Mouse (Mus musculus) liver, embryonic 11.5 days (tissue): ENCODE results near the gene Tm9sf2. TPM values are rescaled to one million over a fixed set of nuclear protein-coding genes. Genes with fewer than 3 reads are reported as not detected.

ENCODE experiments used
- ATAC-seq: fragments of 200-750 bp; cut with Nextera tagmentation; replicated peaks from 2 replicates; pipeline ENCODE4 v1.8.0; 2017; ENCODE audit warnings: moderate number of reproducible peaks, mild to moderate bottlenecking, moderate TSS enrichment, moderate library complexity; ENCODE audit not compliant: low FRiP score
- DNase-seq: peaks from one replicate; pipeline ENCODE4 v3.0.0-alpha.2; 2017; ENCODE audit warnings: low spot score
- H3K27ac ChIP-seq: fragments of 300-500 bp; sonication (generic); 2 replicates; pipeline ENCODE4 v1.5.1; 2014; ENCODE audit warnings: mild to moderate bottlenecking, low read depth, low read length, control low read depth
- H3K27me3 ChIP-seq: fragments of 300-500 bp; sonication (generic); replicated peaks from 2 replicates; pipeline ENCODE4 v1.6.1; 2014; ENCODE audit warnings: low read length, mixed read lengths; ENCODE audit not compliant: control insufficient read depth, insufficient read depth
- H3K36me3 ChIP-seq: fragments of 300-500 bp; sonication (generic); 2 replicates; pipeline ENCODE4 v1.6.1; 2014; ENCODE audit warnings: mild to moderate bottlenecking, low read length, moderate library complexity, mixed read lengths; ENCODE audit not compliant: control insufficient read depth, insufficient read depth
- H3K4me1 ChIP-seq: fragments of 300-500 bp; sonication (generic); replicated peaks from 2 replicates; pipeline ENCODE4 v1.6.1; 2014; ENCODE audit warnings: low read length, mixed read lengths; ENCODE audit not compliant: control insufficient read depth, insufficient read depth
- H3K4me2 ChIP-seq: fragments of 300-500 bp; sonication (generic); 2 replicates; pipeline ENCODE4 v1.6.1; 2014; ENCODE audit warnings: mild to moderate bottlenecking, control low read depth, moderate library complexity
- H3K4me3 ChIP-seq: fragments of 300-500 bp; sonication (generic); 2 replicates; pipeline ENCODE4 v1.5.1; 2014; ENCODE audit warnings: low read depth, low read length, control low read depth
- H3K9ac ChIP-seq: fragments of 300-500 bp; sonication (generic); 2 replicates; pipeline ENCODE4 v1.6.1; 2014; ENCODE audit warnings: low read depth, low read length, control low read depth
- H3K9me3 ChIP-seq: fragments of 300-500 bp; sonication (generic); 2 replicates; pipeline ENCODE4 v1.6.1; 2016; ENCODE audit warnings: low read length, inconsistent platforms, mixed read lengths; ENCODE audit not compliant: control insufficient read depth
- WGBS: fragments of 180-500 bp; shearing (Covaris S2); extraction: QIAGEN DNeasy Blood & Tissue Kit; methylation state at CpG from one replicate; pipeline ENCODE4 v1.1.7; 2014; 5-methylcytosine and 5-hydroxymethylcytosine counted together
- polyA plus RNA-seq: library from polyadenylated mRNA; unstranded; fragments of >200 nt; fragmentation: Nextera tagmentation; extraction: Ambion mirVana; gene quantifications from 2 replicates; pipeline ENCODE4 v1.2.1, GENCODE M21; 2014

The Tm9sf2 gene
- polyA plus RNA-seq, 1 experiment from 2014 or later, result 120 TPM

DNA sequence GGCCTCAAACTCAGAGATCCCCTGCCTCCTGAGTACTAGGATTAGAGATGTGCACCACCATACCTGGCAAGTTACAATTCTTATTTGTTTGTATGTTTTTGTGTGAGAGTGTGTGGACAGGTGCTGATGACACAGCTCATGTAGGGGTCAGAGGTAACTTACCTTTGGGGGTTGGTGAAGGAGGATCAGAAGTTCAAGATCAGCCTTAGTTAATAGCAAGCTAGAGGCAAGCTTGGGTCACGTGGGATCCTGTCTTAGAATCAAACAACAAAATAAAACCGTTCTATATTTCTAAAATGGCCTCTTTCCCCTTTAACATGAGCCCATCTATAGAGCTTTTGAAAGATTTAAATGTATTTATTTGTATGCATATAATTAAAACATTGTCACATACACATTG, 83.7 kb downstream of the Tm9sf2 start:
- H3K4me1 ChIP-seq, result no peaks in the 10 kb centered on the region
- ATAC-seq, result no peak
- 28% methylated on average over 2 of the region's 2 CpGs for WGBS

GRCm38 (mm10) chr14:122190941-122191510, 84.2 kb downstream of the Tm9sf2 start:
- no peak overlapping the region for H3K27ac ChIP-seq
- H3K4me3 ChIP-seq, result no peak overlapping the region
- DNase-seq (no peak), ATAC-seq (peak; percentile 45)
- WGBS, result 13% methylated on average over 7 of the region's 7 CpGs
- H3K9me3 ChIP-seq, result no peaks in the 10 kb centered on the region
- H3K27me3 ChIP-seq, result no peaks in the 10 kb centered on the region
- no peaks in the 10 kb centered on the region for H3K36me3 ChIP-seq
- H3K4me2 ChIP-seq, result no peak overlapping the region
- H3K4me1 ChIP-seq, result no peaks in the 10 kb centered on the region
- no peak overlapping the region for H3K9ac ChIP-seq

More for the DNA sequence above, 83.7 kb downstream of the Tm9sf2 start:
- H3K4me2 ChIP-seq, result no peak overlapping the region
- H3K27ac ChIP-seq, result no peak overlapping the region
- H3K36me3 ChIP-seq, result no peaks in the 10 kb centered on the region
- no peaks in the 10 kb centered on the region for H3K27me3 ChIP-seq
- no peak overlapping the region for H3K4me3 ChIP-seq
- DNase-seq, result no peak
- no peak overlapping the region for H3K9ac ChIP-seq
- no peaks in the 10 kb centered on the region for H3K9me3 ChIP-seq

GRCm38 (mm10) chr14:122194630-122195029, 87.8 kb downstream of the Tm9sf2 start:
- Histone ChIP-seq H3K9me3 (peaks cover 2% of the 10 kb centered on the region; the same call in 1 of the 2 replicates), H3K4me1 (no peaks in the 10 kb centered on the region), H3K9ac (no peak overlapping the region), H3K27me3 (no peaks in the 10 kb centered on the region), H3K27ac (no peak overlapping the region), H3K4me2 (no peak overlapping the region), H3K4me3 (no peak overlapping the region), H3K36me3 (no peaks in the 10 kb centered on the region)
- DNase-seq (no peak), ATAC-seq (no peak)
- 94% methylated on average over 8 of the region's 8 CpGs for WGBS

DNA sequence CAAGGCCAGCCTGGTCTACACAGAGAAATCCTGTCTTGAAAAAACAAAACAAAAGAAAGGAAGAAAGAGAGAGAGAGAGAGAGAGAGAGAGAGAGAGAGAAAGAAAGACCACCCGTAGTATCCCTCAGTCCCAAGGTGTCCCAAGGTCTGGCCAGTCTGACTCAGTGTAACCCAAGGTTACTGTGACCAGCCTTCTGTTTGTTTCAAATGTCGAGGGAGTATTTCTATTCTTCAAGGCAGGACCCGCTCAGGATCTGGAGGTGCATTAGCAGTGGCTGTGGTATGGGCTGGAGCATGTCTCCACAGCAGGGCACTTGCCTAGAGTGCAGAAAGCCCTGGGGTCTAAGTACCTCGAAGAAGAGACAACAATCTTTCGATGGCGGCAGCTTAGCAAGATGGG, 90.0 kb downstream of the Tm9sf2 start:
- DNase-seq, result no peak
- H3K4me2 ChIP-seq, result no peak overlapping the region
- no peaks in the 10 kb centered on the region for H3K4me1 ChIP-seq
- no peak overlapping the region for H3K27ac ChIP-seq
- H3K9me3 ChIP-seq, result peaks cover 2% of the 10 kb centered on the region; the same call in 1 of the 2 replicates
- H3K27me3 ChIP-seq, result no peaks in the 10 kb centered on the region
- ATAC-seq, result no peak
- 76% methylated on average over 6 of the region's 6 CpGs for WGBS
- H3K9ac ChIP-seq, result no peak overlapping the region
- no peak overlapping the region for H3K4me3 ChIP-seq
- H3K36me3 ChIP-seq, result no peaks in the 10 kb centered on the region

DNA sequence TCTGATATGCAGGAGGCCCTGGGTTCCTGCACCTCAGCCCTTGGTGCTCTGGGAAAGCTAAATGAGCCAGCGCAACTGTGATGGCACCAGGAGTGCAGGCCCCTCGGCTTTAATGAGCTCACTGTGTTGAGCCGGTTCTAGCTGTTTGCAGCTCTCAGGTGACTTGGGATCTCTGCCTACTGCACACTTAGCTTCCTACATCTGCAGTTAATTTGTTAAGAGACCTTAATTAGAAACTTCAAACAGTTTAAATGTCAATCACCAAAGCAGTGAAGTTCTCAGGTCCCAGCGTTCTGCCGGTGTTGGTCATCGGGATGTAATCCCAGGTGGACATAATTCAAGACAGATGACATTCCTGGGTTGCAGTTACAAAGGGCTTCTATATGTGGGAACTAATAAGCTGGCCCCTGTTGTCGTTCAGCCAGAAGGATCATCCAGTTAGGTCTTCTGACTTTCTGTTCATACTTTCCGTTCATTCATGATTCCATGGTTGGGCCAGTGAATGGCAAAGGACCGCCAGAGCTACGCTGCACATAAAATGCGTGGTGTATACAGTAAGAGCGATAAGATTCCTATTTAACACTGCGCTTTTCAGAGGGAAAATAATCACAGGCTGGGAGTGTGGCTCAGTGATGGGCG, 93.5 kb downstream of the Tm9sf2 start:
- H3K4me2 ChIP-seq, result no peak overlapping the region
- H3K9ac ChIP-seq, result no peak overlapping the region
- no peak overlapping the region for H3K4me3 ChIP-seq
- no peaks in the 10 kb centered on the region for H3K4me1 ChIP-seq
- ATAC-seq (no peak), DNase-seq (no peak)
- no peaks in the 10 kb centered on the region for H3K36me3 ChIP-seq
- H3K27me3 ChIP-seq, result no peaks in the 10 kb centered on the region
- peaks cover 2% of the 10 kb centered on the region; the same call in 1 of the 2 replicates for H3K9me3 ChIP-seq
- H3K27ac ChIP-seq, result no peak overlapping the region
- 72% methylated on average over 14 of the region's 14 CpGs for WGBS

- Histone ChIP-seq H3K27ac (no peak overlapping the region), H3K4me3 (no peak overlapping the region), H3K9ac (no peak overlapping the region), H3K4me2 (no peak overlapping the region), H3K36me3 (no peaks in the 10 kb centered on the region), H3K4me1 (no peaks in the 10 kb centered on the region), H3K27me3 (no peaks in the 10 kb centered on the region), H3K9me3 (no peaks in the 10 kb centered on the region)
- 72% methylated on average over 5 of the region's 5 CpGs for WGBS
- no peak for DNase-seq
- no peak for ATAC-seq
Observed at GRCm38 (mm10) chr14:122209177-122209576, 102.3 kb downstream of the Tm9sf2 start.

Other genes with a start within 250 kb of the Tm9sf2 start
- 43.8 and 44.6 TPM in 2 replicates for gene Ubac2, start 228.4 kb upstream of the Tm9sf2 start, polyA plus RNA-seq
- not detected in 2 replicates for gene Gpr18, start 191.3 kb upstream of the Tm9sf2 start, polyA plus RNA-seq
- 3.2 and 3.9 TPM in 2 replicates for gene Gpr183, start 141.8 kb upstream of the Tm9sf2 start, polyA plus RNA-seq
- not detected in 2 replicates for gene Timm8a2, start 72.4 kb upstream of the Tm9sf2 start, polyA plus RNA-seq
- gene Clybl, start 74.7 kb downstream of the Tm9sf2 start, polyA plus RNA-seq, result 44.4 and 48.3 TPM in 2 replicates